Mouse (Mus musculus): Measurements from ENCODE around the gene Pcdh18. TPM values are rescaled to one million over a fixed set of nuclear protein-coding genes. Genes with fewer than 3 reads are reported as not detected.

The Pcdh18 gene
- polyA plus RNA-seq (2015; fragmentation: Nextera tagmentation; extraction: Ambion mirVana), result 39.9 and 45.5 TPM in 2 replicates

- Histone ChIP-seq H3K27me3 (replicated peaks) (no peaks in the 10 kb centered on the region), H3K36me3 (no peaks in the 10 kb centered on the region), H3K4me1 (replicated peaks) (no peaks in the 10 kb centered on the region), H3K4me3 (replicated peaks) (peak within 1 kb of the TSS; percentile 61), H3K9me3 (no peaks in the 10 kb centered on the region), H3K27ac (peak within 1 kb of the TSS; percentile 95), H3K9ac (peak within 1 kb of the TSS; percentile 69), H3K4me2 (replicated peaks) (peak within 1 kb of the TSS; percentile 75)
- ATAC-seq, result peak; percentile 95
- WGBS, result under 1% methylated on average over 43 of the region's 43 CpGs
These were observed at the start of gene Pcdh18 for GRCm38 (mm10) chr3:49756870-49757625. TSS of gene Pcdh18 (minus strand) at chr3:49757325.

- no peaks in the 10 kb centered on the region for H3K27me3 ChIP-seq (replicated peaks)
- no peaks in the 10 kb centered on the region for H3K9me3 ChIP-seq
- WGBS, result 28% methylated on average over 2 of the region's 2 CpGs
- no peaks in the 10 kb centered on the region for H3K36me3 ChIP-seq
- H3K27ac ChIP-seq, result no peak overlapping the region
- no peak for ATAC-seq
- H3K4me2 ChIP-seq (replicated peaks), result no peak overlapping the region
- no peak overlapping the region for H3K4me3 ChIP-seq (replicated peaks)
- 0 out of 2 replicates have a peak, but pooled peaks cover 5% of the 10 kb centered on the region for H3K4me1 ChIP-seq (replicated peaks)
- no peak overlapping the region for H3K9ac ChIP-seq
These were observed 49.7 kb upstream of the Pcdh18 start for GRCm38 (mm10) chr3:49806823-49807222.

GRCm38 (mm10) chr3:49805511-49805910, 48.4 kb upstream of the Pcdh18 start:
- Histone ChIP-seq H3K4me1 (replicated peaks) (0 out of 2 replicates have a peak, but pooled peaks cover 5% of the 10 kb centered on the region), H3K4me3 (replicated peaks) (no peak overlapping the region), H3K9ac (no peak overlapping the region), H3K36me3 (no peaks in the 10 kb centered on the region), H3K4me2 (replicated peaks) (no peak overlapping the region), H3K27ac (no peak overlapping the region), H3K27me3 (replicated peaks) (no peaks in the 10 kb centered on the region), H3K9me3 (no peaks in the 10 kb centered on the region)
- no peak for ATAC-seq
- 90% methylated on average over 1 of the region's 1 CpGs for WGBS

GRCm38 (mm10) chr3:49788296-49788695, 31.2 kb upstream of the Pcdh18 start:
- Histone ChIP-seq H3K36me3 (no peaks in the 10 kb centered on the region), H3K27me3 (replicated peaks) (no peaks in the 10 kb centered on the region), H3K4me3 (replicated peaks) (no peak overlapping the region), H3K9ac (no peak overlapping the region), H3K4me2 (replicated peaks) (no peak overlapping the region), H3K4me1 (replicated peaks) (no peaks in the 10 kb centered on the region), H3K9me3 (no peaks in the 10 kb centered on the region), H3K27ac (no peak overlapping the region)
- no peak for ATAC-seq
- WGBS, result 54% methylated on average over 2 of the region's 2 CpGs

DNA sequence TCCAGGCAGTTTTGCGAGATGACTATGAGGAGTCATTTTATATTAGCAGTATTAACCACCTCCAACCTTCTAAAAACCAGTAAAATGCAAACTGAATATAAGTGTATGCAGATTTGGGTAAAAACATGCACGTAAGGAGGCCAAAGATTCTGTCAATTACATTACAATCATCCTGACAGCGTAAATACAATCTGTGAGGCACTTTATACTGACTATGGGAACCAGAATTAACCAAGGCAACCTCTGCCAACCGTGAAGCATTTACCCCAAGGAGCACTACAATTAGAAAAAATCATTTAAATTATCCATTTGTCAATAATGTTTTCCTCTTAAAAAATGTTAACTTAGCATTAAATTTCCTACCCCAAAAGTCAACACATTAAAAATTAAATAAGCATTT, 30.6 kb upstream of the Pcdh18 start:
- ATAC-seq, result no peak
- H3K9ac ChIP-seq, result no peak overlapping the region
- no peak overlapping the region for H3K27ac ChIP-seq
- H3K4me3 ChIP-seq (replicated peaks), result no peak overlapping the region
- H3K4me1 ChIP-seq (replicated peaks), result no peaks in the 10 kb centered on the region
- H3K9me3 ChIP-seq, result no peaks in the 10 kb centered on the region
- WGBS, result 84% methylated on average over 4 of the region's 4 CpGs
- no peaks in the 10 kb centered on the region for H3K36me3 ChIP-seq
- H3K27me3 ChIP-seq (replicated peaks), result no peaks in the 10 kb centered on the region
- H3K4me2 ChIP-seq (replicated peaks), result no peak overlapping the region

- no peak overlapping the region for H3K4me3 ChIP-seq (replicated peaks)
- H3K4me2 ChIP-seq (replicated peaks), result no peak overlapping the region
- no peak overlapping the region for H3K27ac ChIP-seq
- WGBS, result 55% methylated on average over 3 of the region's 3 CpGs
- no peaks in the 10 kb centered on the region for H3K27me3 ChIP-seq (replicated peaks)
- no peak for ATAC-seq
- H3K9ac ChIP-seq, result no peak overlapping the region
- no peaks in the 10 kb centered on the region for H3K9me3 ChIP-seq
- H3K4me1 ChIP-seq (replicated peaks), result no peaks in the 10 kb centered on the region
- H3K36me3 ChIP-seq, result no peaks in the 10 kb centered on the region
These were observed 12.0 kb upstream of the Pcdh18 start for GRCm38 (mm10) chr3:49768992-49769738.

GRCm38 (mm10) chr3:49762711-49763110, 5.6 kb upstream of the Pcdh18 start:
- Histone ChIP-seq H3K4me2 (replicated peaks) (no peak overlapping the region), H3K9ac (no peak overlapping the region), H3K4me3 (replicated peaks) (no peak overlapping the region), H3K27ac (no peak overlapping the region), H3K9me3 (no peaks in the 10 kb centered on the region), H3K36me3 (no peaks in the 10 kb centered on the region), H3K27me3 (replicated peaks) (no peaks in the 10 kb centered on the region), H3K4me1 (replicated peaks) (no peaks in the 10 kb centered on the region)
- no peak for ATAC-seq
- WGBS, result 84% methylated on average over 5 of the region's 5 CpGs

DNA sequence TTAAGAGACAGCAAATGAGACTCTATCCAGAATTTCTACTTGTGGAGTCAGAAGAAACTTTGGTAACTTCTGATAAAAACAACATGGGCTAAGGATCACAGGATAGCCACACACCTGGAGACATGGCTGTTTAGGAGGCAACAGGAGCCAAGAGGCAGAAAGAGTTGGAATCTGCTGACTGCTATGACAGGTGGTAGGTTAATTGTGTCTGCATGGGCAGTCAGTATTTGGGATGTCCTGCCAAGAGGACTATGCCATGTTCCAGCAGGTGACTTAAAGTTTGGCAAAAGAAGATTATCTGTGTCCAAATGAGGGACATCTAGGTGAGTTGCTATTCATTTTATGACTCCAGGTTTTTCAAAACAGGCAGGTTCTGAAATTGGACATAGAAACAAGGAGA, 4.8 kb upstream of the Pcdh18 start:
- no peaks in the 10 kb centered on the region for H3K27me3 ChIP-seq (replicated peaks)
- no peaks in the 10 kb centered on the region for H3K36me3 ChIP-seq
- H3K4me2 ChIP-seq (replicated peaks), result no peak overlapping the region
- H3K27ac ChIP-seq, result no peak overlapping the region
- no peak overlapping the region for H3K4me3 ChIP-seq (replicated peaks)
- no peaks in the 10 kb centered on the region for H3K9me3 ChIP-seq
- H3K9ac ChIP-seq, result no peak overlapping the region
- no peaks in the 10 kb centered on the region for H3K4me1 ChIP-seq (replicated peaks)
- no peak for ATAC-seq

DNA sequence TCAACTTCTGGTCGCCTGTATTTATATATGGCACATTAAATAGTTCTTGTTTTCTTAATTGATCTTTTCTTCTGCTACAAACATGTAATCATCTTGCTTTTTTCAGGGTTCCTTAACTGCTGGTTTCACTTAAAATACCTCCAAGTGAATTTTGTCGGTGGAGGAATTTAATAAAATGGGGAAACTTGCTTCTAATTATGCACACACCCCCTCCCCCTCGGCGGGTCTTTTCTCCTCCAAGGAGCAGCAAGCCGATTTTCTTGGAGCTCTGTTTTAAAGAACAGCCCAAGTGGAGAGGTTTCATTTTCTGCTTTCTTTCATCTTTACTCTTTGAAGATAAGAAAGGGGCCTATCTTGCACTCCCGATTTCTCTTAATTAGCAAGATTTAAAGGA, 498 bp upstream of the Pcdh18 start:
- peak; percentile 44; the same call in 1 of the 2 replicates for ATAC-seq
- H3K36me3 ChIP-seq, result no peaks in the 10 kb centered on the region
- peak overlapping the region; percentile 61 for H3K4me3 ChIP-seq (replicated peaks)
- no peaks in the 10 kb centered on the region for H3K9me3 ChIP-seq
- H3K9ac ChIP-seq, result no peak overlapping the region
- peak overlapping the region; percentile 56; the same call in 1 of the 2 replicates for H3K27ac ChIP-seq
- H3K4me1 ChIP-seq (replicated peaks), result no peaks in the 10 kb centered on the region
- peak overlapping the region; percentile 75 for H3K4me2 ChIP-seq (replicated peaks)
- no peaks in the 10 kb centered on the region for H3K27me3 ChIP-seq (replicated peaks)
- WGBS, result 1% methylated on average over 6 of the region's 6 CpGs

GRCm38 (mm10) chr3:49755986-49756845, 909 bp downstream of the Pcdh18 start:
- H3K4me3 ChIP-seq (replicated peaks), result peak overlapping the region; percentile 61
- H3K4me1 ChIP-seq (replicated peaks), result no peaks in the 10 kb centered on the region
- H3K36me3 ChIP-seq, result no peaks in the 10 kb centered on the region
- H3K27me3 ChIP-seq (replicated peaks), result no peaks in the 10 kb centered on the region
- H3K4me2 ChIP-seq (replicated peaks), result peak overlapping the region; percentile 75
- peak overlapping the region; percentile 95 for H3K27ac ChIP-seq
- no peak for ATAC-seq
- WGBS, result 3% methylated on average over 36 of the region's 36 CpGs
- peak overlapping the region; percentile 69 for H3K9ac ChIP-seq
- H3K9me3 ChIP-seq, result no peaks in the 10 kb centered on the region

- H3K36me3 ChIP-seq, result 0 out of 2 replicates have a peak, but pooled peaks cover 2% of the 10 kb centered on the region
- H3K4me3 ChIP-seq (replicated peaks), result peak overlapping the region; percentile 61
- peak overlapping the region; percentile 75 for H3K4me2 ChIP-seq (replicated peaks)
- WGBS, result 57% methylated on average over 4 of the region's 4 CpGs
- H3K9me3 ChIP-seq, result no peaks in the 10 kb centered on the region
- H3K27ac ChIP-seq, result no peak overlapping the region
- no peak overlapping the region for H3K9ac ChIP-seq
- H3K27me3 ChIP-seq (replicated peaks), result no peaks in the 10 kb centered on the region
- H3K4me1 ChIP-seq (replicated peaks), result no peaks in the 10 kb centered on the region
- no peak for ATAC-seq
These were observed 4.4 kb downstream of the Pcdh18 start for GRCm38 (mm10) chr3:49752766-49753165.
